Mouse (Mus musculus): Measurements from ENCODE around the gene Prmt7.

- TF ChIP-seq CTCF (IDR thresholded peaks at IDR 0.05 in 2 of 3, conservative IDR thresholded peaks at IDR 0.05 in 1 of 3; ENCODE audit: control insufficient read depth in 1 of 3, insufficient read depth in 1 of 3, low read depth in 2 of 3, low read length in 3 of 3, poor library complexity in 1 of 3, severe bottlenecking in 1 of 3), result no peak
- TF ChIP-seq POLR2AphosphoS2 (IDR thresholded peaks at IDR 0.05; ENCODE audit: low read length), result no peak
- no peak for TF ChIP-seq SIN3A (IDR thresholded peaks at IDR 0.05; ENCODE audit: low read length)
- TF ChIP-seq ELF1 (IDR thresholded peaks at IDR 0.05; ENCODE audit: low read depth, low read length), result no peak
- TF ChIP-seq POLR2A (IDR thresholded peaks at IDR 0.05; ENCODE audit: control insufficient read depth in 1 of 2, insufficient read depth in 1 of 2, low read depth in 1 of 2, low read length in 2 of 2, poor library complexity in 1 of 2), result no peak
- TF ChIP-seq EP300 (IDR thresholded peaks at IDR 0.05; ENCODE audit: low read depth in 1 of 2, low read length in 2 of 2), result no peak
- no peak for TF ChIP-seq ZKSCAN1 (IDR thresholded peaks at IDR 0.05; ENCODE audit: low read depth, low read length)
- TF ChIP-seq JUND (IDR thresholded peaks at IDR 0.05; ENCODE audit: low read depth, low read length), result no peak
- TF ChIP-seq NRF1 (IDR thresholded peaks at IDR 0.05; ENCODE audit: insufficient read depth, low read depth, low read length, poor library complexity, severe bottlenecking), result no peak
Measured at GRCm38 (mm10) chr8:106185628-106186270, 25.0 kb upstream of the Prmt7 start.
